Comparison of ENCODE assay signal across 10 mouse cellular contexts in the genomic region with DNA sequence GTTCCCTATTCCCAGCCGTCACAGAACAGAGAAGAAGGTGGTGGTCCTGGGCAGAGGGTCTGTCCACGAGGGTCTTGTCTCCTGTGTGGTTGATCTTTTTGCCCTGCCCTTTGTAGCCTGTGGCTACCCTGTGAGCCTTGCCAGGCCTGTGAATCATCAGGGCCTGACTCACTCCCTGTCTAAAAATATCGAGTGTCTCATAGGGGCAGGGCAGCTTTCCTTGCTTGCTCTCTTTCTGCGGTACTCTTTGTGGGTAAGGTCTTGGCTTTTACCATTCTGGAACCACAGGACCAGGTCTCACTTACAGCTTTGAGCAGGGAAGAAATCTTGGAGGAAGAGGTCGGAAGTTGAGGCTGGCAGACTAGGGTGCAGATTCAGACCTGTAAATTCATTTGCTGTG.
DNase-seq lines count a peak whose midpoint lies in the region; ATAC-seq and TF ChIP-seq lines count a peak whose summit lies in the region.
"Had no signal": no experiment of that assay in that cellular context is flagged by ENCODE, and none has a peak within 500 bp of the region (broad histone marks: within the 10 kb centered on the region; RNA-seq: fewer than 3 reads in every experiment).

No protein-coding gene starts in this region.

- peak; percentile 34 for DNase-seq in lung, postnatal 36 days
- DNase-seq in lung, postnatal 0 days (ENCODE audit: low spot score) = no peak
- peak; percentile 38 to 55 for DNase-seq in adrenal gland, adult 18-20 months (ENCODE audit: low spot score in 2 of 2)
- DNase-seq in cerebellum, postnatal 25 days = peak; percentile 39 to 69
- no peak for DNase-seq in layer of hippocampus, adult 2 months (ENCODE audit: low spot score in 2 of 2)
- DNase-seq: thymus, adult 2 months had no signal

- no peak for TF ChIP-seq EP300 in lung, postnatal 0 days (IDR thresholded peaks at IDR 0.05)

- H3K4me3 ChIP-seq in lung, postnatal 0 days (ENCODE audit: low read depth, low read length) = no peak overlapping the region
- no peak overlapping the region for H3K4me3 ChIP-seq in olfactory bulb, adult 2 months (ENCODE audit: insufficient read depth, low read depth, low read length)
- H3K4me3 ChIP-seq in layer of hippocampus, adult 2 months = no peak overlapping the region
- H3K4me3 ChIP-seq: heart, embryonic 15.5 days; midbrain, embryonic 15.5 days had no signal

- no peaks in the 10 kb centered on the region for H3K9me3 ChIP-seq in lung, postnatal 0 days (ENCODE audit: low read length)
- H3K9me3 ChIP-seq: heart, embryonic 15.5 days; midbrain, embryonic 15.5 days had no signal

- H3K36me3 ChIP-seq in lung, postnatal 0 days (ENCODE audit: insufficient read depth, low read length) = no peaks in the 10 kb centered on the region
- H3K36me3 ChIP-seq: heart, embryonic 15.5 days; midbrain, embryonic 15.5 days had no signal

- ATAC-seq in lung, postnatal 0 days = no peak
- no peak for ATAC-seq in granulocyte monocyte progenitor cell, adult 5-6 weeks (replicated peaks; ENCODE audit: poor library complexity, severe bottlenecking)
- ATAC-seq: midbrain, embryonic 15.5 days had no signal

- H3K9ac ChIP-seq in lung, postnatal 0 days (replicated peaks; ENCODE audit: low read depth) = no peak overlapping the region
- H3K9ac ChIP-seq: heart, embryonic 15.5 days; midbrain, embryonic 15.5 days had no signal

- no peaks in the 10 kb centered on the region for H3K4me1 ChIP-seq in lung, postnatal 0 days (ENCODE audit: insufficient read depth, low read depth, low read length)
- peaks cover 3% of the 10 kb centered on the region; the same call in 1 of the 2 replicates for H3K4me1 ChIP-seq in olfactory bulb, adult 2 months (ENCODE audit: control insufficient read depth, insufficient read depth, low read length)
- H3K4me1 ChIP-seq: heart, embryonic 15.5 days; midbrain, embryonic 15.5 days had no signal

- TF ChIP-seq POLR2A in olfactory bulb, adult 2 months (IDR thresholded peaks at IDR 0.05; ENCODE audit: insufficient read depth, low read depth, low read length) = no peak

- 64% methylated on average over 5 of the region's 5 CpGs for WGBS in lung, postnatal 0 days
- WGBS in olfactory bulb, adult 2 months = 51% methylated on average over 5 of the region's 5 CpGs

- no peaks in the 10 kb centered on the region for H3K27me3 ChIP-seq in lung, postnatal 0 days (replicated peaks; ENCODE audit: insufficient read depth, low read length)
- H3K27me3 ChIP-seq: heart, embryonic 15.5 days; midbrain, embryonic 15.5 days had no signal

- H3K27ac ChIP-seq in lung, postnatal 0 days (ENCODE audit: low read length) = no peak overlapping the region
- peak overlapping the region; percentile 54; the same call in 1 of the 2 replicates for H3K27ac ChIP-seq in olfactory bulb, adult 2 months (ENCODE audit: insufficient read depth, low read depth, low read length)
- no peak overlapping the region for H3K27ac ChIP-seq in layer of hippocampus, adult 2 months
- H3K27ac ChIP-seq: heart, embryonic 15.5 days; midbrain, embryonic 15.5 days had no signal

- TF ChIP-seq CTCF in lung, postnatal 0 days (IDR thresholded peaks at IDR 0.05) = no peak
- TF ChIP-seq CTCF in olfactory bulb, adult 2 months (IDR thresholded peaks at IDR 0.05; ENCODE audit: insufficient read depth, low read depth, low read length) = no peak
- no peak for TF ChIP-seq CTCF in layer of hippocampus, adult 2 months (conservative IDR thresholded peaks at IDR 0.05)

- H3K4me2 ChIP-seq in lung, postnatal 0 days (replicated peaks; ENCODE audit: low read depth, low read length) = no peak overlapping the region
- H3K4me2 ChIP-seq: heart, embryonic 15.5 days; midbrain, embryonic 15.5 days had no signal

Comparison
In these comparisons a context has a peak if more than half of its experiments do, and no peak if none do; other contexts are left out.
1. DNase-seq: peak in lung, postnatal 36 days (single experiment), adrenal gland, adult 18-20 months (2 of 2) and cerebellum, postnatal 25 days (2 of 2); none in lung, postnatal 0 days (single experiment) and layer of hippocampus, adult 2 months (0 of 2).